In the genomic region with DNA sequence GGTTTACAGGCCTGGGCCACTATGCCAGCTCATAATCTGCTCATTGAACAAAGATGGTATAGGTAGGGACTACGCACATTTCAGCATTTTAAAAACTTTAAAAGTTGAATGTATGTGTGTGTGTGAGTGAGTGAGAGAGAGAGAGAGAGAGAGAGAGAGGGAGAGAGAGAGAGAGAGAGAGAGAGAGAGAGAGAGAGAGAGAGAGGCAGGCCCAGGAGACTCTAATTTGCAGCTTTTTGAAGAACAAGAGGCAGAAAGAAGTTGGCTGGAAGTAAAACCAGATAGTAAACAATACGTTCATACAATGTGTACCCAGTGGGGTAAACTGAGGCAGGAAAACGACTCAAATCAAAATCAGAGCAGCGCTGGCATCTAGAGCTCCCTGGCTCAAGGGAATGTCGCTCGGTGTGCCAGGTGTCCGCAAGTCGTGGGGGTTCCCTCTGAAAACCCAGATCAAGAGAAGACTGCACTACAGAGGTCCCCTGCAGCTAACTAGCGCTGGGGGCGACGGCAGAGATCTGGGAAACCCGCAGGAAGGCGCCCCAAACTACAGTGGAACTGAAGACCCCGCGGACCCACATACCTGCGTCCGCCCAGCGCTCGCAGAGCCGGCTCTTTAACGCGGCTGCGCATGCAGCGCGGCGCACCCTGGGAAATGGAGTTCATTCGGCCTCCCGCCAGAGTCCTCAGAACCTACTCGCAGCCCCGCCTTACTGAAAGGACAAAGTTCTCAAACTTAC, we compare ENCODE assay signal across 8 mouse cellular contexts. TPM values are rescaled to one million over a fixed set of nuclear protein-coding genes. Genes with fewer than 3 reads are reported as not detected.
DNase-seq lines count a peak whose midpoint lies in the region; ATAC-seq and TF ChIP-seq lines count a peak whose summit lies in the region.

A gene (minus strand): TSS at position 650 of the 740 bp plus-strand sequence.

- peak within 1 kb of the TSS; percentile 73 for H3K4me2 ChIP-seq in hindbrain, postnatal 0 days (ENCODE audit: low read depth, low read length)

- H3K4me3 ChIP-seq in hindbrain, postnatal 0 days (ENCODE audit: low read length): peak within 1 kb of the TSS; percentile 65
- peak within 1 kb of the TSS; percentile 74 for H3K4me3 ChIP-seq in left cerebral cortex, adult 2 months

- intact Hi-C loops in left cerebral cortex, adult 2 months (cut with DNase I): no loop called here

- H3K4me1 ChIP-seq in hindbrain, postnatal 0 days (ENCODE audit: insufficient read depth, low read length): no peaks in the 10 kb centered on the region

- H3K36me3 ChIP-seq in hindbrain, postnatal 0 days (ENCODE audit: insufficient read depth, low read length): peaks cover 6% of the 10 kb centered on the region; the same call in 1 of the 2 replicates

- no peaks in the 10 kb centered on the region for H3K27me3 ChIP-seq in hindbrain, postnatal 0 days (ENCODE audit: insufficient read depth, low read length)

- no peaks in the 10 kb centered on the region for H3K9me3 ChIP-seq in hindbrain, postnatal 0 days (ENCODE audit: low read length)

- H3K9ac ChIP-seq in hindbrain, postnatal 0 days (replicated peaks; ENCODE audit: low read length): peak within 1 kb of the TSS; percentile 62

- H3K27ac ChIP-seq in hindbrain, postnatal 0 days: no peak within 1 kb of the TSS
- H3K27ac ChIP-seq in left cerebral cortex, adult 2 months: peak within 1 kb of the TSS; percentile 64

- 3% methylated on average over 30 of the region's 30 CpGs for WGBS in hindbrain, postnatal 0 days

- TF ChIP-seq CTCF in hindbrain, postnatal 0 days (IDR thresholded peaks at IDR 0.05; ENCODE audit: low read depth): no peak
- no peak for TF ChIP-seq CTCF in left cerebral cortex, adult 2 months (IDR thresholded peaks at IDR 0.05)

- ATAC-seq in common myeloid progenitor, adult 5-6 weeks (replicated peaks; ENCODE audit: low read depth, poor library complexity, severe bottlenecking): peak; percentile 96
- ATAC-seq in hindbrain, postnatal 0 days: peak; percentile 93
- peak; percentile 98 for ATAC-seq in megakaryocyte, adult 5-6 weeks (ENCODE audit: poor library complexity, severe bottlenecking)

- peak; percentile 92 for DNase-seq in adipocyte (ENCODE audit: low spot score)
- peak; percentile 63 to 72 for DNase-seq in gastrocnemius, adult 8-10 months (ENCODE audit: low spot score in 2 of 2)
- DNase-seq in hindbrain, postnatal 0 days (ENCODE audit: low spot score): peak; percentile 91
- DNase-seq in left cerebral cortex, adult 2 months (ENCODE audit: extremely low spot score in 1 of 2, low spot score in 2 of 2): peak; percentile 82 to 83
- DNase-seq in right cerebral cortex, adult 2 months (ENCODE audit: low spot score in 2 of 2): peak; percentile 87 to 89
- DNase-seq in urinary bladder, postnatal 25 days (ENCODE audit: low spot score): peak; percentile 75

RNA-seq across cellular contexts. Expression of the gene that starts here (rescaled TPM):
- total RNA-seq in common myeloid progenitor, adult 5-6 weeks (2017): 3.0 and 5.2 TPM in 2 replicates
- 1 to 10 TPM; 3.6 to 4.5 (median 4.0) TPM for total RNA-seq in gastrocnemius, adult 8-10 months (2022)
- total RNA-seq in hindbrain, postnatal 0 days (2014; rRNA removed): 11.0 and 17.9 TPM in 2 replicates
- 5.3 and 5.8 TPM in 2 replicates for polyA plus RNA-seq in hindbrain, postnatal 0 days (2015; fragmentation: Nextera tagmentation; extraction: Ambion mirVana)
- 10 to 100 TPM; 20.7 to 21.0 TPM for total RNA-seq in left cerebral cortex, adult 2 months (2021)
- total RNA-seq in megakaryocyte, adult 5-6 weeks (2015): 1.5 and 3.4 TPM in 2 replicates
- total RNA-seq in megakaryocyte, adult 5-6 weeks (2017): 3.7 TPM in 2 replicates
